Mouse (Mus musculus) myocyte (in vitro differentiated cells): ENCODE data around the gene Dlk2.
A peak's percentile ranks its signal among the peaks of the same experiment; 100 is the strongest.

Source experiments
- MYOG ChIP-seq, 3 experiments: IDR thresholded peaks; one replicate each; pipeline ENCODE4 v1.6.1; 2011; ENCODE audit warnings: control low read depth in 2 of 3, low read depth in 2 of 3, mild to moderate bottlenecking in 2 of 3; ENCODE audit not compliant: insufficient read length in 2 of 3, control insufficient read depth in 1 of 3, insufficient read depth in 1 of 3
- POLR2A ChIP-seq: IDR thresholded peaks from one replicate; pipeline ENCODE4 v1.6.1; 2011; ENCODE audit warnings: low read depth, mild to moderate bottlenecking, control low read depth, moderate library complexity; ENCODE audit not compliant: insufficient read length
- POLR2AphosphoS2 ChIP-seq: IDR thresholded peaks from one replicate; pipeline ENCODE4 v1.6.1; 2011; ENCODE audit warnings: low read depth, control low read depth; ENCODE audit not compliant: insufficient read length
- TCF12 ChIP-seq: IDR thresholded peaks from one replicate; pipeline ENCODE4 v1.6.1; 2011; ENCODE audit warnings: mild to moderate bottlenecking, control low read depth; ENCODE audit not compliant: poor library complexity, insufficient read depth, severe bottlenecking

DNA sequence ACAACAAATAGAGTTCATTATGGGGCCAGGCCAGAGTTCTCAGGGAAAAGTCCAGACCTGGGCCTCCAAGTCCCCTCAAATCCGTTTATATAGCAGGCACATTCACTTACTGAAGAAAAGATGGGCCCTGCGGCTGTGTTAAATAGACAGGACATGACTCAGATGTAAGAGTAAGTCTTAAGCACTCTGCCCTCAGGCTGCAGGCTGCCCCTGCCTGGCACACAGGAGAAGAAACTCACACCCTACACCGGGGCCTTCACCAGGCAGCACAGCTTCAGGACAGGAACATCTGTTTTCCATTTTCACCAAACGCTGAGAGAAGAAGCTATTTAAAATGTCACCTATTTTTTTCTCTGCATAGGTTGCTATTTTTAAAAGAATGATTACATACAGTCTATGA is 19.6 kb upstream of the Dlk2 start:
- no peak for TF ChIP-seq POLR2A
- no peak for TF ChIP-seq POLR2AphosphoS2
- peak in 2 of 3 experiments; percentile 36 for TF ChIP-seq MYOG (IDR thresholded peaks at IDR 0.05; ENCODE audit: control insufficient read depth in 1 of 3, insufficient read depth in 1 of 3, insufficient read length in 2 of 3, low read depth in 2 of 3)
- TF ChIP-seq TCF12, result peak; percentile 55
